Mouse (Mus musculus): Measurements from ENCODE around the gene Pdxk.

DNA sequence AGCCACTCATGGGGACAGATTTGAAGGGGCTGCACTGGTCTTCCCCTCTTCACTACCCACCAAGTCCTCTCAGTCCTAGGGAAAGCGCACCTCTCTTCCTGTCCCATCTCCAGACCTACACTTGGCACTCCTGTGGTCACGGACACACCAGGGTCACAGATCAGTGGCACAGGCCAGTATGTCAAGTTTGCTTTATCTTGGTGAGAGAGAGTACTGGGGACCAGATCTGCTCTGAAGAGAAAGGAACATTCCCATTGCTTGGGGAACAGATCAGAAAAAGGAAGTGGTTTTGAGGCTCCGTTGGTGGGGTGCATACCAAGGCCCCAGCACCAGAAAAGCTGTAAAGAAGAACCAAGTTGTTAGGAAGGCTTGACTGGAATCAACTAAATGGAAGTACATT is 697 bp upstream of the Pdxk start:
- TF ChIP-seq CTCF (IDR thresholded peaks at IDR 0.05; ENCODE audit: extremely low read depth, insufficient read depth, low read length) (no peak), POLR2A (IDR thresholded peaks at IDR 0.05; ENCODE audit: extremely low read depth, insufficient read depth, low read length) (no peak)
